Mouse (Mus musculus) lung, adult 10 weeks (tissue): ENCODE measurements around the gene Rbm42. TPM values are rescaled to one million over a fixed set of nuclear protein-coding genes. Genes with fewer than 3 reads are reported as not detected.

ENCODE experiments used
- polyA plus RNA-seq: library from polyadenylated mRNA; stranded (reverse); fragments of 350-450 nt; fragmentation: Illumina TruSeq; extraction: RNeasy Lipid Tissue Mini Kit (QIAGEN cat#74804); gene quantifications from one replicate; pipeline ENCODE4 v1.2.3, GENCODE M21; 2014; ENCODE audit warnings: low read depth, low replicate concordance; ENCODE audit not compliant: insufficient read depth

The Rbm42 gene
- 62.6 TPM for polyA plus RNA-seq

GRCm38 (mm10) chr7:30649591-30650540 is at the start of gene Rbm42:
TSS of gene Rbm42 (minus strand) at chr7:30650317.

GRCm38 (mm10) chr7:30698589-30698988 is 48.5 kb upstream of the Rbm42 start, which contains the start of gene 2200002J24Rik:
TSS of gene 2200002J24Rik (plus strand) at chr7:30698926.

DNA sequence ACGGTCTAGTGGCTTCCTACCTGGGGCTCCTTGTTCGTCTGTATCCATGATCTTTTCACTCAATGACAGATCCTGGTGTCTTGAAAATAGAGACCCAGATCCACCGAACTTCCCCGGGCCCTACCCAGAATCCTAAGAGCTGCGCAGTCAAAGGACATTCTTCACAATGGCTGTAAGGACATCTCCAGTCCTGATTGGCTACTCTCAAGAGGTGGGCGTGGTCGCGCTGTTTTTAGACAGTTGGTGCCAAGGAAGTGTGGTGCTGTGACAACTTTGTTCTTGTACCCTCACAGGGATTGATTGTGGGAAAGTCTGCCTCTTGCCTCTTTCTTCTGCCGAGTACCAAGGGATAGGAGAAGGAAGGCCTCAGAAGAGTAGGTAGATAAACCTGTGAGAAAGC is 21.4 kb upstream of the Rbm42 start, which contains the start of gene Pmis2:
Gene Pmis2 (minus strand): TSS at position 126 of the 400 bp plus-strand sequence.

GRCm38 (mm10) chr7:30664529-30665200 is 14.5 kb upstream of the Rbm42 start, which contains the start of gene Haus5:
TSS of gene Haus5 (minus strand) at chr7:30664994.

GRCm38 (mm10) chr7:30635752-30636151 is 14.4 kb downstream of the Rbm42 start, which contains the start of gene Etv2:
TSS of gene Etv2 (minus strand) at chr7:30635852.

DNA sequence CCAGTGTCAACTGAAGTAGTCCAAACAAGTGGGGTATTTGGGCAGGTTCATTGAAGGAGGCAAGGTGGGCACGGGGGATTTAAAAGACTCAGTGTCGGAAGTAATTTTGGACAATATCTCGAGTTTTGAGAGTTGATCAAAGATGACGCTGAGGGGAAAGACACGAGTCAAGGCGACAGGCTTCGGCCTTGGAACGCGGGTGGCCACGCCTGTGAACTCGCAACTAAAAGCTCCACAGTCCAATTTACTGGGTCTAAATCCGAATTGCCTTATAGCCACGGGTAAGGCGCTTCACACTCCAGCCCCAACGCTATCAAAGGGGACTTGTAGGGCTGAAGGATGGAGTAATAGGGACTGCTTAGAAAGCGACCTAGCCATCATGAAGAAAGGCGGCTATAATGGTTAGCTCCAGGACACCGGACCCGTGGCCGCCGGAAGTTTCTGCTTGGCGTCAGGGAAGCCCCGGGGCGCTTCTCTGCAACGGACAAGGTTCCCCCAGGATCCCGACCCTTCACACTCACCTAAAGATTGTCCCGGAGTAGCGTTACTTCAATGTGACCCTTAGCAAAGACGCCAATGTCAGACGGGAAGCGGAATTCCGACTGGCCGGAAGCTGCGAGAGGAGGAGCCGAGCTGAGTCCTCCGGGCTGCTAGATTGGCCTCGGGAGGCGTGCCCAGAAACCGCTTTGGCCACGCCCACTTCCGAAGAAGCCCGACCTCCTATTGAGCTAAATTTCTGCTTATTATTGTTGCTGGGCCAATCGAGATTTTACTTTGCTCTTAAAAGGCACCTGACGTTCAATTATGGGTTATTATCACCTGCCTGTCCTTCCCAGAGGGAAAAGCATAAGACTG is 24.4 kb downstream of the Rbm42 start, which contains the start of gene Cox6b1:
Gene Cox6b1 (minus strand): TSS at position 622 of the 855 bp plus-strand sequence.

DNA sequence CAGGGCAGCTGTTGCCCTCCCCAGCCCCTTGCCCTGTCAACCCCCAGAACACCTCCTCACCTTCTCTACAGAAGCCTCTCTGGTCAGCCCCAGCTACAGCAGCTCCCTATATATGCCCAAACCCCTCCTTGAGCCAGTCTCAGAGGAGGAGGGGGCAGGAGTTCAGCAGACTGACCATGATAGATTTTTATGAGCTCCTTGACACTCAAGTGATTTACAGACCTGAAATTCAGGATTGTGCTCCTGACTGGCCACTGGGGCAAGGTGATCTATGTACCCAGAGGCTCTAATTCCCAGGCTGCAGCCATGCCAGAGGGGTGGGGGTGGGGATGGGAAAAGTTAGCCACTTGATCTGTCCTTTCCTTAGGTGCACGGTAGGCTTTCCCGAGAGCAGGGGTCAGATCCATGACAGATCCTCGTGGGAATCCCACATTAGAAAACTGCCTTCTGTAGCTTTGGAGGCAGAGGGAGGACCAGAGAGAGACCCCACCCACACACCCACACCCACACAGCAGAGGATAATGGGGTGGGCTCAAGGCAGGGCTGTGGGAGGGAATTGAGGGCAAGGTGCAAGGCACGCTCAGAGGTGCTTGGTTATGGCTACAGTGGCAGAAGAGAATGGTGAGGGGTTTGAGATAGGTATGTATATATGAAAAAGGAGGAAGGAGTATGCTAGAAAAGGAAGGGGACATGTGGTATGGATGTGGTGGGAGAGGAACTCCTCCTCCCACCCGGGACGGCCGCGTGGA is 37.3 kb downstream of the Rbm42 start, which contains the start of gene Upk1a:
Gene Upk1a (minus strand): TSS at position 194 of the 749 bp plus-strand sequence.

GRCm38 (mm10) chr7:30598786-30599185 is 51.3 kb downstream of the Rbm42 start, which contains the start of gene Zbtb32:
TSS of gene Zbtb32 (minus strand) at chr7:30598909.

Other genes with a start within 250 kb of the Rbm42 start
- gene Tyrobp, start 236.6 kb downstream of the Rbm42 start, polyA plus RNA-seq: 345 TPM
- 19.1 TPM for gene Hcst, start 230.5 kb downstream of the Rbm42 start, polyA plus RNA-seq
- 3.7 TPM for gene Nfkbid, start 228.6 kb downstream of the Rbm42 start, polyA plus RNA-seq
- 5.0 TPM for gene Aplp1, start 204.8 kb downstream of the Rbm42 start, polyA plus RNA-seq
- not detected for gene Kirrel2, start 192.6 kb downstream of the Rbm42 start, polyA plus RNA-seq
- not detected for gene Nphs1, start 192.0 kb downstream of the Rbm42 start, polyA plus RNA-seq
- gene Prodh2, start 156.7 kb downstream of the Rbm42 start, polyA plus RNA-seq: not detected
- 1.8 TPM for gene Arhgap33, start 115.3 kb downstream of the Rbm42 start, polyA plus RNA-seq
- gene Hspb6, start 98.1 kb downstream of the Rbm42 start, polyA plus RNA-seq: 15.7 TPM
- gene Proser3, start 98.0 kb downstream of the Rbm42 start, polyA plus RNA-seq: 3.8 TPM
- gene Lin37, start 90.5 kb downstream of the Rbm42 start, polyA plus RNA-seq: 24.8 TPM
- 48.6 TPM for gene U2af1l4, start 87.0 kb downstream of the Rbm42 start, polyA plus RNA-seq
- gene Gm49396, start 87.0 kb downstream of the Rbm42 start, polyA plus RNA-seq: 3.4 TPM
- gene Psenen, start 86.7 kb downstream of the Rbm42 start, polyA plus RNA-seq: 190 TPM
- gene Igflr1, start 84.9 kb downstream of the Rbm42 start, polyA plus RNA-seq: 8.4 TPM
- gene Kmt2b, start 61.6 kb downstream of the Rbm42 start, polyA plus RNA-seq: 8.2 TPM
- gene Zbtb32, start 51.4 kb downstream of the Rbm42 start, polyA plus RNA-seq: 2.5 TPM
- gene Upk1a, start 37.5 kb downstream of the Rbm42 start, polyA plus RNA-seq: 2.1 TPM
- gene Cox6b1, start 24.2 kb downstream of the Rbm42 start, polyA plus RNA-seq: 694 TPM
- gene Etv2, start 14.5 kb downstream of the Rbm42 start, polyA plus RNA-seq: not detected
- 7.4 TPM for gene Haus5, start 14.7 kb upstream of the Rbm42 start, polyA plus RNA-seq
- not detected for gene Pmis2, start 21.3 kb upstream of the Rbm42 start, polyA plus RNA-seq
- gene 2200002J24Rik, start 48.6 kb upstream of the Rbm42 start, polyA plus RNA-seq: not detected
- not detected for gene Atp4a, start 61.9 kb upstream of the Rbm42 start, polyA plus RNA-seq
- gene Tmem147, start 79.2 kb upstream of the Rbm42 start, polyA plus RNA-seq: 100 TPM
- not detected for gene Gapdhs, start 93.4 kb upstream of the Rbm42 start, polyA plus RNA-seq
- 17.0 TPM for gene Sbsn, start 101.2 kb upstream of the Rbm42 start, polyA plus RNA-seq
- 66.8 TPM for gene Dmkn, start 113.4 kb upstream of the Rbm42 start, polyA plus RNA-seq
- gene Krtdap, start 137.6 kb upstream of the Rbm42 start, polyA plus RNA-seq: not detected
- gene Ffar2, start 173.5 kb upstream of the Rbm42 start, polyA plus RNA-seq: 1.6 TPM
- not detected for gene Ffar3, start 205.9 kb upstream of the Rbm42 start, polyA plus RNA-seq
- 0.51 TPM for gene Ffar1, start 211.2 kb upstream of the Rbm42 start, polyA plus RNA-seq
- 9.9 TPM for gene Cd22, start 230.0 kb upstream of the Rbm42 start, polyA plus RNA-seq